Mouse (Mus musculus) small intestine, adult 2 months (tissue): ENCODE measurements around the gene Cd163l1.

Experiments used
- CTCF ChIP-seq: fragments of 200-500 bp; IDR thresholded peaks from 2 replicates; pipeline ENCODE4 v1.5.1; 2012; ENCODE audit warnings: low read depth, mild to moderate bottlenecking, control low read depth, inconsistent platforms, low read length, moderate library complexity, mixed read lengths; ENCODE audit not compliant: insufficient replicate concordance, insufficient read length; ENCODE audit errors: extremely low read depth
- POLR2A ChIP-seq: fragments of 200-500 bp; IDR thresholded peaks from 2 replicates; pipeline ENCODE4 v1.6.1; 2012; ENCODE audit warnings: low read depth, mild to moderate bottlenecking, control low read depth, inconsistent platforms, low read length, moderate library complexity

GRCm38 (mm10) chr7:140201090-140201489, 17.0 kb upstream of the Cd163l1 start:
- no peak for TF ChIP-seq CTCF
- TF ChIP-seq POLR2A: no peak
